Mouse (Mus musculus) heart, postnatal 0 days (tissue): ENCODE data around the gene Col19a1. TPM values are rescaled to one million over a fixed set of nuclear protein-coding genes. Genes with fewer than 3 reads are reported as not detected.

Experiments used
- ATAC-seq: fragments of 200-750 bp; cut with Nextera tagmentation; 2 replicates; pipeline ENCODE4 v1.8.0; 2017; ENCODE audit warnings: low read depth, moderate number of reproducible peaks, moderate library complexity; ENCODE audit not compliant: insufficient read depth
- DNase-seq: peaks from one replicate; pipeline ENCODE4 v3.0.0-alpha.2; 2016; ENCODE audit warnings: low spot score
- H3K27ac ChIP-seq: fragments of 300-500 bp; sonication (generic); 2 replicates; pipeline ENCODE4 v1.5.1; 2014; ENCODE audit warnings: low read depth, mild to moderate bottlenecking
- H3K27me3 ChIP-seq: fragments of 300-500 bp; sonication (generic); 2 replicates; pipeline ENCODE4 v1.6.1; 2014; ENCODE audit warnings: low read length, mixed read lengths; ENCODE audit not compliant: control insufficient read depth, insufficient read depth
- H3K36me3 ChIP-seq: fragments of 300-500 bp; sonication (generic); replicated peaks from 2 replicates; pipeline ENCODE4 v1.6.1; 2014; ENCODE audit warnings: low read length, mixed read lengths; ENCODE audit not compliant: control insufficient read depth, insufficient read depth
- H3K4me1 ChIP-seq: fragments of 300-500 bp; sonication (generic); 2 replicates; pipeline ENCODE4 v1.6.1; 2014; ENCODE audit warnings: antibody characterized with exemption; ENCODE audit not compliant: control insufficient read depth, insufficient read depth
- H3K4me2 ChIP-seq: fragments of 300-500 bp; sonication (generic); 2 replicates; pipeline ENCODE4 v1.6.1; 2014; ENCODE audit warnings: low read depth, mild to moderate bottlenecking, low read length, moderate library complexity
- H3K4me3 ChIP-seq: fragments of 300-500 bp; sonication (generic); 2 replicates; pipeline ENCODE4 v1.5.1; 2014; ENCODE audit warnings: low read depth, low read length
- H3K9ac ChIP-seq: fragments of 300-500 bp; sonication (generic); replicated peaks from 2 replicates; pipeline ENCODE4 v1.6.1; 2014; ENCODE audit warnings: low read depth, low read length, mixed read lengths
- H3K9me3 ChIP-seq: fragments of 300-500 bp; sonication (generic); replicated peaks from 2 replicates; pipeline ENCODE4 v1.6.1; 2016; ENCODE audit warnings: low read length; ENCODE audit not compliant: control insufficient read depth
- CTCF ChIP-seq: IDR thresholded peaks from 2 replicates; pipeline ENCODE4 v1.5.1; 2016; ENCODE audit warnings: antibody characterized with exemption, control low read depth, low read depth
- EP300 ChIP-seq: IDR thresholded peaks from 2 replicates; pipeline ENCODE4 v1.6.1; 2016; ENCODE audit warnings: antibody characterized with exemption, low read depth
- WGBS: fragments of 180-500 bp; shearing (Covaris S2); extraction: QIAGEN DNeasy Blood & Tissue Kit; methylation state at CpG from one replicate; pipeline ENCODE4 v1.1.7; 2014; 5-methylcytosine and 5-hydroxymethylcytosine counted together
- polyA plus RNA-seq: library from polyadenylated mRNA; unstranded; fragments of >200 nt; fragmentation: Nextera tagmentation; extraction: Ambion mirVana; gene quantifications from 2 replicates; pipeline ENCODE4 v1.2.1, GENCODE M21; 2015
- total RNA-seq: library from RNA; depleted of rRNA; stranded (reverse); fragments of >200 nt; gene quantifications from 2 replicates; pipeline ENCODE4 v1.2.3, GENCODE M21; 2014; ENCODE audit warnings: low replicate concordance

Gene Col19a1
- total and polyA plus RNA-seq, 2 experiments from 2014 or later: 0.04 to 0.69 TPM

DNA sequence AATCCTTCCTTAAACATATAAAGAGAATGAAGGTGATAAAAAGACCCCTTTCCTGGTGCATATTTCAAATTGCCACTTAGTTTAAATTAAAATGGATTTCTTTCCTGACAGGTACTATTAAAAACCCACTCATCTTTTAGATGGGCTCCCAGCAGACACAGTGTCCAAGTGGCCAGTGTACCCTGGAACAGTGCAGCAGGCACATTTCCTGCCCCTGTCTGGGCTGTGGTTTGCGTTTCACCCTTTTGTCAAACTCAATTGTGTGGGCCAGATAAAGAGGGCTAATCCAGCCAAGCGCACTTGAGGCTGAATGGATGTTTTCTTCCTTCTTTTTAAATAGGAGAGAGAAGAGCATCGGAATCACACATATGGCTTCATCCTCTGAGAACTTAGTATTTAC lies 320.2 kb downstream of the Col19a1 start:
- ATAC-seq (no peak), DNase-seq (no peak)
- Histone ChIP-seq H3K9me3 (no peaks in the 10 kb centered on the region), H3K9ac (no peak overlapping the region), H3K4me2 (no peak overlapping the region), H3K27ac (no peak overlapping the region), H3K4me1 (no peaks in the 10 kb centered on the region), H3K4me3 (no peak overlapping the region), H3K27me3 (no peaks in the 10 kb centered on the region), H3K36me3 (no peaks in the 10 kb centered on the region)
- 38% methylated on average over 3 of the region's 3 CpGs for WGBS
- TF ChIP-seq CTCF: no peak
- no peak for TF ChIP-seq EP300

DNA sequence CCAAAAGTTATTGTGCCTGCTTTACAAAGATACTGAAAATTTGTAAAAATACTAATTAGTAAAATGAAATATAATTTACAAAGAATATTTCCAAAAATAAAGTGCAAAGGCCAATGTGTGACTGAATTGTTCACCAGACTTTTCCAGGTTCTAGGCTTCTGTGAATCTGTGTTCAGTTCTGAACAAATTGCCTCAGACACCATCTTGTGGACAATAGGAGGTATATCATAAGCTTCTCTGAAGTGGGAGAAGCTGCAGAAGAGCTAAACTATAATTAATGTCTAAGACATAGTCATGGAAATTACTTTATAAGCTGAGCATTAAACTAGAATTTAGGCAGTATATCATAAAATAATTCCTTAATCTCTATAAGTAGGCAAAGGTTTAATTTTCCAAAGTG lies 326.1 kb downstream of the Col19a1 start:
- DNase-seq: no peak
- Histone ChIP-seq H3K9me3 (no peaks in the 10 kb centered on the region), H3K9ac (no peak overlapping the region), H3K36me3 (no peaks in the 10 kb centered on the region), H3K4me1 (no peaks in the 10 kb centered on the region), H3K4me3 (no peak overlapping the region), H3K4me2 (no peak overlapping the region), H3K27me3 (no peaks in the 10 kb centered on the region), H3K27ac (no peak overlapping the region)
- ATAC-seq: no peak
- no peak for TF ChIP-seq EP300
- no peak for TF ChIP-seq CTCF

DNA sequence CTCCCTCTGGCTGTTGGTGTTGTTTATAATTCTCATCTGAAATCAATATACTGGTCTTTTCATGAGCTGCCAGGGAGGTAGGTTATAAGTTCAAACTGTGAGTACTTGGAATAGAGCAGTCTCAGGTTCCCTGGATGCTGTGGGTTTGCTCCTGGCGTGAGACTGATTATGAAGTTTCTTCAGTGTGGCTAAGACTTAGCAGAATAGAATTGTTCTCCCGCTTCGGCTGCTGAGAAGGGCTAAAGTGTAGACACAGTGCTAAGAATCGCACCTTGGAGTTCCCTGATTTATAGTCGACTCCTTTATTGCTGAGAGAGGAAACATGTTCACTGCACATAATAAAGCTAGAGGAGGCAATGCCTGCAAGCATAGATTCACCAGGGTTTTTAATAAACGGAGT lies 327.9 kb downstream of the Col19a1 start:
- TF ChIP-seq CTCF (no peak), EP300 (no peak)
- Histone ChIP-seq H3K27me3 (no peaks in the 10 kb centered on the region), H3K4me3 (no peak overlapping the region), H3K4me1 (no peaks in the 10 kb centered on the region), H3K9ac (no peak overlapping the region), H3K9me3 (no peaks in the 10 kb centered on the region), H3K36me3 (no peaks in the 10 kb centered on the region), H3K4me2 (no peak overlapping the region), H3K27ac (no peak overlapping the region)
- DNase-seq (no peak), ATAC-seq (no peak)
- 78% methylated on average over 6 of the region's 6 CpGs for WGBS

DNA sequence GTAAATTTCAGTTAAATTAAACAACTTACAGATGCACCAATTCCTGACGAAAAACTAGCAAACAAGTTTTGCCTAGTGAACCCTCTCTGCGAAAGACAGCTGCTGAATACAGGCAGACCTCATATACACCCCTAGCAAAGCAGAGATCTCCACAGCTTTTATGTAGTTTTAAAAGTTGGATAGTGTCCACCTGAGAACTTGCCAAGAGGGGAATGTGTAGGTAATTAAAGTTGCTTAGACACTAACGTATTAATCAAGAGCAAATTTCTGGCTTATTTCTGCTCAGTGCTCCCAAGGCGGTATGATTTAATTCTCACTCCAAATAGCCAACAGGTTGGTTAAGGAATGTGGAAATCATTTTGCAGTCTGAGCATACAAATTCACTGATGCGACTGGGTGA lies 329.3 kb downstream of the Col19a1 start:
- H3K36me3 ChIP-seq: no peaks in the 10 kb centered on the region
- no peak overlapping the region for H3K4me2 ChIP-seq
- H3K27ac ChIP-seq: no peak overlapping the region
- DNase-seq: no peak
- no peaks in the 10 kb centered on the region for H3K9me3 ChIP-seq
- H3K27me3 ChIP-seq: no peaks in the 10 kb centered on the region
- no peaks in the 10 kb centered on the region for H3K4me1 ChIP-seq
- no peak overlapping the region for H3K4me3 ChIP-seq
- TF ChIP-seq CTCF (no peak), EP300 (no peak)
- ATAC-seq: no peak
- 70% methylated on average over 5 of the region's 5 CpGs for WGBS
- no peak overlapping the region for H3K9ac ChIP-seq

DNA sequence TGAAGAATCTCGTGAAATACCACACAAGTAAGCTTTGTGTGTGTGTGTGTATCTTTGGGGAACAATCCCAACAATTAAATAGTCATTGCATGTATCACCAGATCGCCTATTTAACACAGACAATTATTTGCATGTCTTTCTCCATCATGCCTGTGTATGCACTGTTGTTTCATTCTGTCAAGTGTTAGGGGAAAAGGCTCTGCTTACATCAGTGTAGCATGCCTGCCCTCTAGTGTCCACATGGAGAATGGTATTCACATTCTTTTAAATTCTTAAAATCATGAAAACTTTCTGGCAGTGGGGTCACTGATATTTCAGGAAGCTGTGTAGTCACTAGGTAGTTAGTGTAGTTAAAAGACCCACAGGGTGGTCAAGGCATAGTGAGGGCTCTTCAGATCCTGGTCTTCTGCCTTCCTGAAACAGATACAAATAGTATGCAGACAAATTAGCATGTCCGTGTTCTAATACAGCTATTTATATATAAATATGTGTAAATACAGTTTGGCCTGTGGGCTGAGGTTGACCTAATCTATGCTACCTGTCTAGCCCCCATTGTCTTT lies 338.1 kb downstream of the Col19a1 start:
- Histone ChIP-seq H3K9me3 (no peaks in the 10 kb centered on the region), H3K4me3 (no peak overlapping the region), H3K27me3 (no peaks in the 10 kb centered on the region), H3K36me3 (no peaks in the 10 kb centered on the region), H3K4me2 (no peak overlapping the region), H3K27ac (no peak overlapping the region), H3K4me1 (no peaks in the 10 kb centered on the region), H3K9ac (no peak overlapping the region)
- DNase-seq (peak; percentile 67), ATAC-seq (peak; percentile 36; the same call in 1 of the 2 replicates)
- TF ChIP-seq EP300: no peak
- TF ChIP-seq CTCF: peak; percentile 92
- WGBS: 52% methylated on average over 3 of the region's 3 CpGs
